Mouse (Mus musculus) mouse trophoblast stem cell (cell line): ENCODE data around the gene Gid4.
"Not testable (repeated sequence)": the region's sequence is repeated elsewhere in the genome, so short reads cannot be mapped to it uniquely, and the experiment has no call there.

Experiments used
- in situ Hi-C, 2 experiments: fragments of 300-500 bp; cut with MseI, MboI; formaldehyde crosslinking; loops; 2 replicates in 1 of 2; 3 replicates in 1 of 2; pipeline ENCODE4 v1.15.1; 2025

The Gid4 gene

DNA sequence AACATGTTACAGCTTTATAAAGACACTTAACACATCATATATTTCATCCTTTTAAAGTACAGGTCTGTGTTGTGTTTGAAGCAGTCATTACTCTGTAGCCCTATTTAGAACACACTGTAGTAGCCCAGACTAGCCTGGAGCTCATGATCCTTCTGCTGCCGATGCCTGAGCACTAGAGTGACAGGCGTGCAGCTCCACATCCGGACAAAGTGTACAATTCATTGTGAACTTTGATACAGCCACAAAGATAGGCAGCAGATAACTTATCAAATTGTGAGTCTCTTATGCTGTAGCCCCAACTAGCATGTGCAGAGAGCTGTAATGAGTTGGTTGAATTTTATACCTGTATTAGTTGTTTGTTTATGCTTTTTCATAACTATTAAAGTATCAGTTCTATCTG is 10.7 kb downstream of the Gid4 start:
- in situ Hi-C loops = no loop called here

- in situ Hi-C loops = no loop called here
Observed at GRCm38 (mm10) chr11:60433501-60433900, 16.6 kb downstream of the Gid4 start.

DNA sequence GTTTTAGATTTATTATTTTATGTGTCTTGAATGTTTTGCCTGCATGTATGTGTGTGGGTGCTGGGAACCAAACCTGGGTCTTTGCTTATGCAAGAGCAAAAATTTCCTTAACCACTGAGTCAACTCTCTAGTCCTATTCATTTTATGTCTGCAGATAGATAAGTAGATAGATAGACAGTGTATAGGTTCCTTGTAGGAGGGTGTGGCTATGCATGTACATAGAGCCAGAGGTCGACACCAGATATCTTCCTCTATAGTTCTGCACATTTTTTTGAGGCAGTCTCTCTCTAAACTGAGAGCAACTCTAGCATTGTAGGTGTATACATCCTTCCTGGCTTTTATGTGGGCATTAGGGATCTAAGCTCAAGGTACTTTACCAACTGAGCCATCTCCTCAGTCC is 18.2 kb downstream of the Gid4 start:
- in situ Hi-C loops = no loop called here

GRCm38 (mm10) chr11:60436618-60437017 is 19.7 kb downstream of the Gid4 start:
- in situ Hi-C loops = no loop called here

- in situ Hi-C loops = not testable (repeated sequence)
Observed at GRCm38 (mm10) chr11:60439621-60440020, 22.7 kb downstream of the Gid4 start.

GRCm38 (mm10) chr11:60440176-60440575 is 23.2 kb downstream of the Gid4 start:
- in situ Hi-C loops = no loop called here

- in situ Hi-C loops = no loop called here
Observed at GRCm38 (mm10) chr11:60442896-60443295, 26.0 kb downstream of the Gid4 start.

DNA sequence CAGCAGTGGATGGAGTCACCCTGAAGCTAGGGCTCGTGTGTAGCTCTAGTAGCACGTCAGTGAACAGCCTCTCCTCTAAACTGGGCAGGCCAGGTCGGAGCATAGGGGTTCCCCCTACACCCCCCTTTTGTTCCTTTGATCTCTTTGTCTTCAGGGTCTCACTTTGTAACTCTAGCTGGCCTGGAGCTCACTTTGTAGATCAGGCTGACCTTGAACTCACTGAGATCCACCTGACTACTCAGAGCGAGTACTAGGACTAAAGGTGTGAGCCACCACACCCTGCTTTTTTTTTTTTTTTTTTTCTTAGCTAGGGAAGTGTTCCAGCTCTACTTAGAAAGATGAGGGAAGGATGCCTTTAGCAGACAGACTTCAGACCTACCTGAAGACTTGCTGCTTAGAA is 27.1 kb downstream of the Gid4 start:
- in situ Hi-C loops = no loop called here

DNA sequence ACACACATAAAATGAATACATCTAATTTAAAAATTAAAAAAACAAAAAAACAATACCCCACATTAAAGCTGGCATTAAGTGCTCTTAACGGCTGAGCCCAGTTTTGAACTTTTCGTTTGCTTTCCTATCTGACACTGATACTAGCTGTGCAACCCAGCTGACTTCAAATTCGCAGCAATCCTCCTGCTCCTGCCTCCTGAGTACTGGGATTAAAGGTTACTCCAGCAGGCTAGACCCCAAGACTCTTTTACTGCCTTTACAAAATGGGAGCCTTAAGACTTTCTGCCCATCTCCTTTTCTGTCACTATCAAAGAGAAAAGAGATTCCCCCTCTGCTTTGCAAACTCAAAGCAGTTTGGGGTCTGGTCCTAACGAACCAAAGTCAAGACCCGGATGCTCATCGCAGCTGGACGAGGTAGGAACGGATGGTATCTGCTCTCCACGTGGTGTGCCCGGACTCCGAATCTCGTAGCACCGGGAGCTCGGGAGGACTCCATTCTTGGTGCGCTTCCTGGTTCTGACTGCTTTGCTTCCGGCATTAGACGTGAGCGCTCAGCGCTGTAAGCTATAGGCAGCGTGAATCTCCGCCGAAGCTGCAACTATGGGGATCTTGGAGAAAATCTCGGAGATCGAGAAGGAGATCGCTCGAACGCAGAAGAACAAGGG is 37.3 kb downstream of the Gid4 start, which contains the start of gene Drg2:
Drg2 (plus strand) TSS at position 512 of the 665 bp plus-strand sequence.
- in situ Hi-C loops = no loop called here

- in situ Hi-C loops = no loop called here
Observed at GRCm38 (mm10) chr11:60454745-60455087, 37.8 kb downstream of the Gid4 start.

GRCm38 (mm10) chr11:60457973-60458372 is 41.0 kb downstream of the Gid4 start:
- in situ Hi-C loops = no loop called here

- in situ Hi-C loops = no loop called here
Observed at GRCm38 (mm10) chr11:60465943-60466380, 49.0 kb downstream of the Gid4 start.

DNA sequence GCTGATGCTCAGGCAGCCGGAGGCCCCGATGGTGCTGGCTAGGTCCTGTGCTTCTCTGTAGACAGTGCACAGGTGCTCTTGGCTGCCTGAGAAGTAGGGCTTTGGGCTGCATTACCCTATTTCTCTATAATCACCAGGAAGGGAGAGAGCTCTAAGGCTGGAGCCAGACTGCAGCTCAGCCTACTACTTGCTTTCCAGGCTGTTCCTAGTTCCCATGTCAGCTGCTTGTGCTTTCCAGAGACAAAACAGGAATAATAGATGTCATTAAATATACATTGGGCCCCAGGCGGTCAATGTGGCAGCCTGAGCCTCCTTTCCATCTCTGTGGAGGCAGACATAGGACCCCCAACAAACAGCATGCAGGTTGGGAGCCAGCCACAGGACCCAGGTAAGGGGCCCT is 52.1 kb downstream of the Gid4 start, which contains the start of gene Myo15:
Myo15 (plus strand) TSS at position 301 of the 400 bp plus-strand sequence.
- in situ Hi-C loops = no loop called here

DNA sequence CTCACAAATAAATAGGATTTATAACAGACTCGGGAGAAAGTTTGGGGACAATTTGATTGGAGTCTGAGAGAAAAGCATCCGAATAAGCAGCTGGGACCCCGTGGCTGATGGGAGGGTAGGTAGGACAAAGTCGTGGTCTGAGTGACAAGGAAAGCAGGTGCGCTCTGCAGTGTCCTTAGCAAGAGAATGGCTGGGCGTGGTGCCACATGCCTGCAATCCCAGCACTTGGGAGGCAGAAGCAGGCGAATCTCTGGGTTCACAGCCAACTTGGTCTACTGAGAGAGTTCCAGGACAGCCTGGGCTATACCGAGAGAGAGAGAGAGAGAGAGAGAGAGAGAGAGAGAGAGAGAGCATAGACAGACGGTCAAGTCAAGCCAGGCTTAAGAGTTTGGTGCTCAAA is 53.8 kb downstream of the Gid4 start:
- in situ Hi-C loops = no loop called here

- in situ Hi-C loops = no loop called here
Observed at GRCm38 (mm10) chr11:60474534-60474933, 57.6 kb downstream of the Gid4 start.

DNA sequence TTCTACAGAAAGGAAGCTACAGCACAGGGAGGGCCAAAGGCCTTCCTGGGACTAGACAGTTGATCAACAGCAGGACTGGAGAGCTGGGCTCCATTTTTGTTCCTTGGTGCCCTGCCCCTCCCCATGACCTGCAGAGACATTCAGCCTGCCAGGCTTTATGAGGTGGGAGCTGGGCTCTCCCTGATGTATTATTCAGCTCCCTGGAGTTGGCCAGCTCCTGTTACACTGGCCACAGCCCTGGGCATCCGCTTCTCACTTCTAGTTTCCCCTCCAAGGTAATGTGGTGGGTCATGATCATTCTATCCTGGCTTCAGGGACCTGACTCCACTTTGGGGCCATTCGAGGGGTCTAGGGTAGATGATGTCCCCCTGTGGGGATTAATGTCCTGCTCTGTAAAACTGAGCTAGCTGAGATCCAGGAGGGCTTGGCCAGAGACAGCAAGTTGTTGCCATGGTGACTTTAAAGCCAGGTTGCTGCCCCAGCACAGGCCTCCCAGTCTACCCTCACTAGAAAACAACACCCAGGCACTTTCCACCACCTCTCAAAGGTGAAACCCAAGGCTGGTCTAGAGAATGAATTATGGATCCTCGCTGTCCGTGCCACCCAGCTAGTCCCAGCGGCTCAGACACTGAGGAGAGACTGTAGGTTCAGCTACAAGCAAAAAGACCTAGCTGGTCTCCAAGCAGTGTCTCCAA is 58.9 kb downstream of the Gid4 start:
- in situ Hi-C loops = no loop called here

- in situ Hi-C loops = no loop called here
Observed at GRCm38 (mm10) chr11:60478121-60478520, 61.2 kb downstream of the Gid4 start.

- in situ Hi-C loops = no loop called here
Observed at GRCm38 (mm10) chr11:60486267-60486666, 69.3 kb downstream of the Gid4 start.

DNA sequence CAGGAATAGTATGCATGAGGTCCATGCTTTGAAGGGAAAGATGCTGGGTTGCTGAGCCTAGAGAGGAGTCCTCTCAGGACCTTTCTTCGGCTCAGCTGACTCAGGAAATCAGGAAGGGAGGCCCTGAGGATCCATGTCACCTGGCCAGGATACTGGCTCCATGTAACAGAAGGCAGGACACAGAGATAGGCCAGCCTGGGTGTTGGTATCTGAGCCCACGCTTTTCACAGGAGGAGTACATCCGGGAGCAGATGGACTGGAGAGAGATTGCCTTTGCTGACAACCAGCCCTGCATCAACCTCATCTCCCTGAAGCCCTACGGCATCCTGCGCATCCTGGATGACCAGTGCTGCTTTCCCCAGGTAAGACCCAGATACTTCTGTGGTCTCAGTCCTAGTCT is 75.8 kb downstream of the Gid4 start:
- in situ Hi-C loops = no loop called here

- in situ Hi-C loops = no loop called here
Observed at GRCm38 (mm10) chr11:60495692-60496091, 78.7 kb downstream of the Gid4 start.
